Mouse (Mus musculus) Patski (cell line): ENCODE data around the gene Ppp1cc. TPM values are rescaled to one million over a fixed set of nuclear protein-coding genes. Genes with fewer than 3 reads are reported as not detected.
"Not testable (repeated sequence)": the region's sequence is repeated elsewhere in the genome, so short reads cannot be mapped to it uniquely, and the experiment has no call there.

Source experiments
- ATAC-seq: fragments of 100-300 bp; one replicate; pipeline ENCODE4 v1.8.0; 2021
- CTCF ChIA-PET: fragments of 350-600 bp; sonication (Branson Sonifier 250); formaldehyde crosslinking; loops from one replicate; lab custom pipeline; 2022; ENCODE audit warnings: inconsistent platforms; lab: Charles Lee
- POLR2A ChIA-PET: fragments of 350-600 bp; sonication (Branson Sonifier 250); formaldehyde crosslinking; loops from one replicate; lab custom pipeline; 2022; ENCODE audit warnings: antibody characterized with exemption, inconsistent platforms; lab: Charles Lee
- DNase-seq: peaks from one replicate; pipeline ENCODE4 v3.0.0-alpha.2; 2011; ENCODE audit warnings: low read depth, low spot score
- H3K27me3 ChIP-seq: fragments of 371-371 bp; one replicate; pipeline ENCODE4 v1.5.1; 2021
- CTCF ChIP-seq: fragments of 100-300 bp; IDR thresholded peaks from one replicate; pipeline ENCODE4 v1.5.1; 2021
- in situ Hi-C: fragments of 300-500 bp; cut with MboI; formaldehyde crosslinking; loops from 3 replicates; pipeline ENCODE4 v1.11.1; 2018; ENCODE audit warnings: low pct_unique_long_range_greater_than_20kb, mixed read lengths
- polyA plus RNA-seq: library from polyadenylated mRNA; unstranded; gene quantifications from one replicate; pipeline ENCODE4 v1.2.3, GENCODE M21; 2021

Gene Ppp1cc
- polyA plus RNA-seq, 1 experiment from 2014 or later, result 195 TPM

DNA sequence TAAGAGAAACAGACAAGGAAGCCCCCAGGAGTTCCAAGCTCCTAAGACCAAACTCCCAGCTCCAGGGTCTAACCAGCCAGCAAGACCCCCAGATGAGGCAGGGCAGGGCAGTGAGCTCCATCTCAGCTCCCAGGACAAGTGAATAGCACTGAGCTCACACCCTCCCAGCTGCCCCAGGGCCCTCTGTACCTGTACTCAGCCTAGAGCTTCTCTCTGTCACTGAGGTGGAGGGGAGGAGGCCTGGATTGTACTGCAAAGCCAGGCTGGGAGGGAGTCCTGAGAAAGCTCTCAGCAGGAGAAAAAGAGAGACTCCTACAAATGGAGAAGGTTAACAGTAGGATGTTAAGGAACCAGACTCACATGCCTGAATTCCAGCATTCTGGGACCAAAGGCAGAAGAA lies 11.5 kb upstream of the Ppp1cc start:
- POLR2A ChIA-PET, result interaction anchor here (0.6 to 1.0 kb wide), 3 partner anchors 11 to 245 kb away, joined by 3 read pairs; partner anchors contain the start of gene Arpc3
- no peaks in the 10 kb centered on the region for H3K27me3 ChIP-seq
- no peak for TF ChIP-seq CTCF
- CTCF ChIA-PET, result interaction anchor here (1.4 kb wide), 1 partner anchor 21 kb away, joined by 3 read pairs; no protein-coding TSS in a partner anchor
- ATAC-seq, result no peak
- no peak for DNase-seq
- in situ Hi-C loops, result no loop called here

DNA sequence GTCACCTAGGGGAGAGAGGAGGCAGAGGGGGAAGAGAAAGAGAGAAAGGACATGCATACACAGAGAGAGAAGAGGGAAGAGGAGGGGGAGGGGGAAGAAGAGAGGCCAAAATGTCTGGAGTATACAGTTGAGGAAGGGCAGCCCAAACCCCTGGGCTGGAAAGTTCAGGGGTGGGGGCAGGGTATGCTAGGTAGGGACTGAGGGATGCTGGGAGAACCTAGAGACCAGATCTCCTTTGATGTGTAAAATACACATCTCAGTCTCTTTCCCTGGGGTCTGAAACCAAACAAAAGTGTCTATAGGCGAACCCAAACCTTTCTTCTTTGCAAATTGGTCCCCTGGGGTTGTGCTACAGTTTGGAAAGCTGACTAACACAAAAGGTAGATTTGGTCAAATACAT lies 10.0 kb upstream of the Ppp1cc start:
- H3K27me3 ChIP-seq, result no peaks in the 10 kb centered on the region
- DNase-seq, result no peak
- ATAC-seq, result no peak
- TF ChIP-seq CTCF, result no peak
- in situ Hi-C loops, result no loop called here
- POLR2A ChIA-PET, result no interaction called here
- CTCF ChIA-PET, result no interaction called here

DNA sequence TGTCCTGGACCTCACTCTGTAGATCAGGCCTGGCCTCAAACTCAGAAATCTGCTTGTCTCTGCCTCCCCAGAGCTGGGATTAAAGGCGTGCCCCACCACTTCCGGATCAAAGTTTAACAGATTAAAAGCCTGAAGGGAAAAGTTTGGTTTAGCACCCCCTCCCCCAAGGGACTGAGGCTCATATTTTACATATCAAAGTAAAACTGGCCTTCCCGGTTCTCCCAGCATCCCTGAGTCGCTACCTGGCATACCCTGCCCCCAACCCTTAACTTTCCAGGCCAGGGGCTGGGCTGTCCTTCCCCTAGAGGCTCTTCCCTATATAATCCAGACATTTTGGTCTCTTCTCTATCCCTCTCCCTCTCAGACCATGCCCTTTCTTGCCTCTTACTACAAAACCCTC lies 8.8 kb upstream of the Ppp1cc start:
- CTCF ChIA-PET, result no interaction called here
- DNase-seq (no peak), ATAC-seq (no peak)
- in situ Hi-C loops, result no loop called here
- H3K27me3 ChIP-seq, result no peaks in the 10 kb centered on the region
- POLR2A ChIA-PET, result no interaction called here
- TF ChIP-seq CTCF, result no peak

DNA sequence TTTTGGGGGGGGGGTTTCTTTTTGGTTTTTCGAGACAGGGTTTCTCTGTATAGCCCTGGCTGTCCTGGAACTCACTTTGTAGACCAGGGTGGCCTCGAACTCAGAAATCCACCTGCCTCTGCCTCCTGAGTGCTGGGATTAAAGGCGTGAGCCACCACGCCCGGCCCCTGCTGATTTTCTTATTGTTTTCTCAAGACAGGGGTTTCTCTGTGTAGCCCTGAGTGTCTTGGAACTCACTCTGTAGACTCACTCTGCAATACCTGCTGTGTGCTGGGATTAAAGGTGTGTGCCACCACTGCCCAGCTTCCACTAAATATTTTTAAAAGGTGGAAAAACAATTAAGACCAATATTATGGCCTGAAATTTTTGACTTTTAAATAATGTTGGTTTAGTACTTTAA lies 5.6 kb upstream of the Ppp1cc start:
- H3K27me3 ChIP-seq, POLR2A ChIA-PET, DNase-seq, CTCF ChIA-PET, ATAC-seq: not testable (repeated sequence)
- in situ Hi-C loops, result loop anchor here (25.0 kb wide), 1 partner anchor 985 kb away; the partner anchor contains the start of genes Rhof and Setd1b

DNA sequence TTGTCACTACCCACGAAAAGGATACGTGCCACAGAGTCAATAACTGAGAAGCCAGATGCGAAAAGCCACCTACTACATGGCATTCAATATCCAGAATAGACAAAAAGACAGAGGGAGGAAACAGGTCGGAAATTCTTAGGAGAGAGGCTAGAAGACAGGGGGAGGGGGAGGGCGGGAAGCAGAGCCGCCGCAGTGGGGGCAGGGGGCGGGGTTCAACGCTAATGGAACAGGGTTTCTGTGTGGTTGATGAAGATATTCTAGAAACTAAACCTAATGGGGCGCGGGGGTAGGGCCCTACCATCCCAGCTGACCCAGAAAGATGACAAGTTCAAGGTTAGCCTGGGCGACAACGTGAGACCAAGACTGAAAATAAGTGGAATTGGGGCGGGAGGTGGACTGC lies 4.1 kb upstream of the Ppp1cc start:
- H3K27me3 ChIP-seq, result no peaks in the 10 kb centered on the region
- CTCF ChIA-PET, result interaction anchor here (1.8 to 3.2 kb wide), 2 partner anchors 12 to 22 kb away, joined by 5 to 13 read pairs; no protein-coding TSS in a partner anchor
- TF ChIP-seq CTCF, result no peak
- POLR2A ChIA-PET, result no interaction called here
- DNase-seq (no peak), ATAC-seq (no peak)
- in situ Hi-C loops, result loop anchor here (25.0 kb wide), 1 partner anchor 983 kb away; the partner anchor contains the start of genes Rhof and Setd1b

DNA sequence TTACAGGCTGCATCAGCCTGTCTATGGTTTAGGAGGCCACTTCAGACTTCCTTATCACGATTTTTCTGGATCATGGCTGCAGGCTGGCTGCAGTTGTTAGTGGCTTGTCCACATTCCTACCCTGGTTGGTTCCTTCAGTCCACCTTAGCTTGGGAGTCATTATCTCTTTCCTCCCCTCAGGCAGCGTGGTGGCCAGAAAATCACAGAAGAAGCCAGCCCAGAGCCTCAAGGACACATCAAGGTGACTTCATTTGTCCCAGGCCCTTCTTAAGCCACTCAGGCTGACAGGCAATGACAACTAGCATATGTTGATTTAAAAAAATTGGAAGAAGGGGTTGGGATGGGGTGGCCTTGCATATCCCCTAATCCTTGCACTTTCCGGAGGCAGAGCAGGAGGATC lies 3.3 kb upstream of the Ppp1cc start:
- no peak for ATAC-seq
- DNase-seq, result no peak
- CTCF ChIA-PET, result interaction anchor here (1.0 to 3.2 kb wide), 4 partner anchors 11 to 23 kb away, joined by 3 to 13 read pairs (median 5); no protein-coding TSS in a partner anchor
- POLR2A ChIA-PET, result interaction anchor here (1.7 kb wide), 1 partner anchor 11 kb away, joined by 5 read pairs; no protein-coding TSS in a partner anchor
- no peaks in the 10 kb centered on the region for H3K27me3 ChIP-seq
- no peak for TF ChIP-seq CTCF
- in situ Hi-C loops, result loop anchor here (25.0 kb wide), 1 partner anchor 983 kb away; the partner anchor contains the start of genes Rhof and Setd1b

DNA sequence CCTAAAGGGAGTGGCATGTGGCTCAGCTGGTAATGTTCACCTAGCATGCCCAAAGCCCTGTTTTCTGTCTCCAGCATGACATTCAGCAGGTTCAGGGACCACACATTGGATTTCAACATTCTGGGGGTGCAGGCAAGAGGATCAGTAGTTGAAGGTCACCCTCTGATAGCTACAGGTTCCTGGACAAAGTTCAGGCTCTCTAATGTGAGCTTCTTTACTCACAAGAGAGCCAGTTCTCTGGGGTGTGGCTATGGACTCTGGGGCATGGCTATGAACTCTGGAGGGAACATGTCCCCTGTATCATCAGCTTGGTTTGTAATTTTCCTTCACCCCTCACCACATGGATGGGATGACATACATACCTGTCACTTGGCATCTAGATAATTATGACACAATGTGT lies 2.5 kb upstream of the Ppp1cc start:
- H3K27me3 ChIP-seq, result no peaks in the 10 kb centered on the region
- TF ChIP-seq CTCF, result no peak
- ATAC-seq, result no peak
- no peak for DNase-seq
- in situ Hi-C loops, result loop anchor here (25.0 kb wide), 1 partner anchor 982 kb away; the partner anchor contains the start of genes Rhof and Setd1b
- ChIA-PET CTCF (interaction anchor here (1.0 to 3.2 kb wide), 5 partner anchors 12 to 24 kb away, joined by 3 to 13 read pairs (median 5); no protein-coding TSS in a partner anchor), POLR2A (interaction anchor here (0.5 to 1.7 kb wide), 4 partner anchors 10 to 236 kb away, joined by 3 to 5 read pairs (median 4); partner anchors contain the start of gene Arpc3)

DNA sequence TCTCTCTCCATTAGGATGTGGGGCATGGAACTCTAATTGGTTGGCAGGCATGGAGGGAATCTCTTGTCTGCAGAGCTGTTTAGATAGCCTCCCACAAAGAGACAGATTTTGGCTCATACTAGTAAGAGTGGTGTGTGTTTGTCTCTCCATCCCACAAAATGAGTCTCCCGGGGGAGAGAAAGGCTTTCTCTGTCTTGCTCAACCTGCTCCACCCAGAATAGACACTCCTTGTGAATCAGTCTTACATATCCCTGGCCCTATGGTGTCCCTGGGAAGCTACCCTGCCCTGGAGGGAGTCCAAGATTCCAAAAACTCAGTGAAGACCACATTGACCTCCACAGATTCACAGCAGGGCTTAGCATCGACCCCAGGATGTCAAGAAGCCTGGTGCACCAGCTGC lies 1.6 kb upstream of the Ppp1cc start:
- CTCF ChIA-PET, result interaction anchor here (0.9 to 3.2 kb wide), 5 partner anchors 14 to 29 kb away, joined by 3 to 13 read pairs (median 4); no protein-coding TSS in a partner anchor
- DNase-seq (peak; percentile 95), ATAC-seq (peak; percentile 40)
- in situ Hi-C loops, result loop anchor here (25.0 kb wide), 1 partner anchor 981 kb away; the partner anchor contains the start of genes Rhof and Setd1b
- POLR2A ChIA-PET, result interaction anchor here (1.2 to 1.7 kb wide), 2 partner anchors 9 to 20 kb away, joined by 3 to 5 read pairs; no protein-coding TSS in a partner anchor
- no peaks in the 10 kb centered on the region for H3K27me3 ChIP-seq
- TF ChIP-seq CTCF, result no peak

DNA sequence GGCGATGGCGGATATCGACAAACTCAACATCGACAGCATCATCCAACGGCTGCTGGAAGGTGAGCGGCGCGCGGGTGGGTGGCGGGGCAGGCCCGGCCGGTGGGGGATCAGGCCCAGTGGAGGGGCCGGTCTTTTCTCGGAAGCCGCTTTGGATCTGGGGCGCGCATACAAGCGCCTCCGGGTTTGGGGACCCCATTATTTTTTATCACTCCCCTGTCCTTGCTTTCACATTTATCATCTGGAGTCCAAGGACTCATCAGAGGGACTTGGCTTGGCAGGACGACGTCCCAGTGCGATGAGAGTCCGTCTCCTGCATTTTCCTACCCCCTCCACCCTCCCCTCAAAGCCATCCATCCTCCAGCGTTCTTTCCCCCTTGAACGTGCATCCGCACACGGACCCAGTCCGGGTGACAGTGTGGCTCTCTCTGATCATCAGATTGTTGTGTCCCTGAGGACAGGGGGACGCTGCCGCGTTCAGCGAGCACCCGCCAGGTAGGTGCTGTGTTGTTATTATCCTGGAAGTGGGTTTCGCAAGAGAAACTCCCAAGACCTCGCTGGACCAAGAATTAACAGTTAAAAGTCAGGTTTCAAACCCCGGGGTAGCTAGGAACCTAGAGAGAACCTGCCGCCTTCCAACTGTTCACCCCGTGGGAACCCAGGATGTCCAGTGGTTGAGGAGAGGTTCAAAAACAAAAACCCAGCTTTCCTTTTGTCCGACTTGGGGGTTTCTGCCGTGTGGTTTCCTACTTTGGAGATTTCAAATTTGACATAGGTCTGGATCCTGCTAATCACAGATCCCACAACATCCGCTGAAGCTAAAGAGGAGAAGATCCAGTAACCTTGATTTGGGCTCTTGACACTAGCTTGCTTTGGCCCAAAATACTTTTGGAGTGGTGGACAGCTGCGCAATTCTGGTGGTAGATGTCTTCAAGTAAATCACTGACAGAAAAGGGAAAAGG lies 758 bp downstream of the Ppp1cc start:
- CTCF ChIA-PET, result no interaction called here
- POLR2A ChIA-PET, result interaction anchor here (0.7 to 0.8 kb wide), 2 partner anchors 10 to 12 kb away, joined by 3 to 4 read pairs; no protein-coding TSS in a partner anchor
- H3K27me3 ChIP-seq, result no peaks in the 10 kb centered on the region
- ATAC-seq (no peak), DNase-seq (no peak)
- in situ Hi-C loops, result loop anchor here (25.0 kb wide), 1 partner anchor 978 kb away; the partner anchor contains the start of genes Rhof and Setd1b
- TF ChIP-seq CTCF, result no peak

DNA sequence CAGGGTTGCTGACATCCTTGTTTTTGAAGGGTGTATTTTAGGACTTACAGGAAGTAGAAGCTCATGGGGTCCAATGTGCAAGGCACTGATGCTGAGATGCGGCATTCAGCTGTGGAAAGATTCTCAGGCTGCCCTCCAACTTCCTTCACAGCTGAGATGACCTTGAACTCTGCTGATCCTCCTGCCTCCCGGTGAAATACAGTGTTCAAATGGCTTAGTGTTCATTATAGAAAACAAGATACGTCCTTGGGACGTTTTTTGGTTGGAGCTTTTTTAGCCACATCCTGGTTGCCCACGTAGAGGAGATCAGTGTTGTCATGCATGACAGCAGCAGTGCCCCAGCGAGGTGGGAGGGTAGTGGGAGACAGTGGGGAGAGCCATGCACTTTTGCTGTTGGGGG lies 5.1 kb downstream of the Ppp1cc start:
- DNase-seq (no peak), ATAC-seq (no peak)
- ChIA-PET CTCF (interaction anchor here (0.8 to 1.4 kb wide), 4 partner anchors 21 to 32 kb away, joined by 3 to 4 read pairs (median 3); no protein-coding TSS in a partner anchor), POLR2A (interaction anchor here (0.6 to 1.8 kb wide), 4 partner anchors 8 to 125 kb away, joined by 3 to 4 read pairs (median 3); no protein-coding TSS in a partner anchor)
- no peaks in the 10 kb centered on the region for H3K27me3 ChIP-seq
- in situ Hi-C loops, result loop anchor here (25.0 kb wide), 1 partner anchor 974 kb away; the partner anchor contains the start of genes Rhof and Setd1b
- no peak for TF ChIP-seq CTCF
